Comparison of ENCODE assay signal across 30 mouse cellular contexts in the genomic region with DNA sequence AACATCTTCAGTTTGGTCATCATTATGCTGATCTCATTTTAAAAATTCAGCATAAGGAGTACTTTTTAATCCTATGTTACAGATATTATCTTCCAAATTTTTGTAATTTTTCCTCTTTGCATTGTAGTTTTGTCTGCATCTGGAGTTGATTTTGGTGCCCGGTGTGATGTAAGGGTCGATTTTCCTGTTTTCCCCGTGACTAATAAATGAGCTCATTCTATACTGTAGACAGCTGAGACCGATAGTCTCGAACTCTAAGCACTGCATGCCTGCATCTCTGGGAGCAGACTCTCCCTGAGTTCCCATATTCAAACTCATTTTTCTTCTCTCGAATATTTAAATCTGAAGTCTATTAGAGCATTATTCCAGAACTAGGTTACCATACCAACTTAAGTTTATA. TPM values are rescaled to one million over a fixed set of nuclear protein-coding genes. Genes with fewer than 3 reads are reported as not detected.
"Had no signal": no experiment of that assay in that cellular context is flagged by ENCODE, and none has a peak within 500 bp of the region (broad histone marks: within the 10 kb centered on the region; RNA-seq: fewer than 3 reads in every experiment).

No protein-coding gene starts in this region.

- H3K4me1 ChIP-seq: heart, embryonic 13.5 days; heart, embryonic 15.5 days; hindbrain, embryonic 13.5 days; hindbrain, embryonic 15.5 days; limb, embryonic 12.5 days; liver, embryonic 13.5 days; liver, embryonic 15.5 days had no signal

- H3K27me3 ChIP-seq: heart, embryonic 13.5 days; heart, embryonic 15.5 days; hindbrain, embryonic 13.5 days; limb, embryonic 12.5 days; liver, embryonic 13.5 days; liver, embryonic 15.5 days had no signal

- H3K9me3 ChIP-seq: heart, embryonic 13.5 days; heart, embryonic 15.5 days; hindbrain, embryonic 13.5 days; hindbrain, embryonic 15.5 days; limb, embryonic 10.5 days; limb, embryonic 12.5 days; liver, embryonic 13.5 days; liver, embryonic 15.5 days had no signal

- H3K4me3 ChIP-seq: heart, adult 2 months; heart, embryonic 13.5 days; heart, embryonic 15.5 days; hindbrain, embryonic 13.5 days; hindbrain, embryonic 15.5 days; limb, embryonic 10.5 days; limb, embryonic 12.5 days; liver, embryonic 13.5 days; liver, embryonic 15.5 days had no signal

- H3K27ac ChIP-seq: heart, adult 2 months; heart, embryonic 13.5 days; heart, embryonic 15.5 days; hindbrain, embryonic 13.5 days; hindbrain, embryonic 15.5 days; hindbrain, postnatal 0 days; limb, embryonic 10.5 days; limb, embryonic 12.5 days; liver, embryonic 13.5 days; liver, embryonic 15.5 days had no signal

- H3K9ac ChIP-seq: heart, embryonic 13.5 days; heart, embryonic 15.5 days; hindbrain, embryonic 13.5 days; hindbrain, embryonic 15.5 days; limb, embryonic 12.5 days; liver, embryonic 13.5 days; liver, embryonic 15.5 days; liver, postnatal 0 days had no signal

- ATAC-seq: hindbrain, postnatal 0 days; intestine, embryonic 16.5 days; liver, postnatal 0 days had no signal

- DNase-seq: gastrocnemius, postnatal 14 days; gastrocnemius, postnatal 36 days; heart, adult 11 months; heart, adult 2 months; heart, postnatal 14 days; heart, postnatal 36 days; kidney, adult 11 months; kidney, adult 2 months; kidney, adult 9 months; kidney, postnatal 10 days; kidney, postnatal 36 days; layer of hippocampus, adult 9-11 months; layer of hippocampus, postnatal 36 days; liver; liver, embryonic 13.5 days; liver, postnatal 0 days had no signal

- H3K36me3 ChIP-seq: heart, embryonic 13.5 days; heart, embryonic 15.5 days; hindbrain, embryonic 13.5 days; hindbrain, embryonic 15.5 days; limb, embryonic 10.5 days; limb, embryonic 12.5 days; liver, embryonic 13.5 days; liver, embryonic 15.5 days had no signal

- H3K4me2 ChIP-seq: heart, embryonic 11.5 days; heart, embryonic 13.5 days; heart, embryonic 15.5 days; hindbrain, embryonic 13.5 days; hindbrain, embryonic 15.5 days; limb, embryonic 12.5 days; liver, embryonic 11.5 days; liver, embryonic 13.5 days; liver, embryonic 15.5 days had no signal

RNA-seq across cellular contexts. Expression of a gene that starts 13.9 kb away (rescaled TPM):
- total RNA-seq: gastrocnemius, adult 8-10 months; gastrocnemius, postnatal 14 days; gastrocnemius, postnatal 36 days; hematopoietic stem cell, adult 5-6 weeks had no signal
- polyA plus RNA-seq: heart, adult 2 months; large intestine, adult 2 months had no signal
